Mouse (Mus musculus): ENCODE results near the gene Fgfr2. TPM values are rescaled to one million over a fixed set of nuclear protein-coding genes. Genes with fewer than 3 reads are reported as not detected.

Fgfr2 gene
- total RNA-seq, 2 experiments from 2014 or later: 44.0 to 52.8 TPM

GRCm38 (mm10) chr7:130762071-130762897 is 2360.9 kb downstream of the Fgfr2 start:
- peak; percentile 79 to 80 for DNase-seq (ENCODE audit: low spot score in 2 of 2)

- DNase-seq (ENCODE audit: low spot score in 2 of 2): no peak
Observed at GRCm38 (mm10) chr7:130757326-130757865, 2365.8 kb downstream of the Fgfr2 start.

GRCm38 (mm10) chr7:130756343-130756835 is 2366.8 kb downstream of the Fgfr2 start:
- DNase-seq (ENCODE audit: low spot score in 2 of 2): no peak

- no peak for DNase-seq (ENCODE audit: low spot score in 2 of 2)
Observed at GRCm38 (mm10) chr7:130754790-130755189, 2368.4 kb downstream of the Fgfr2 start.

GRCm38 (mm10) chr7:130751678-130752077 is 2371.5 kb downstream of the Fgfr2 start:
- no peak for DNase-seq (ENCODE audit: low spot score in 2 of 2)

- peak in 1 of 2 experiments; percentile 34 for DNase-seq (ENCODE audit: low spot score in 2 of 2)
Observed at GRCm38 (mm10) chr7:130750752-130751490, 2372.2 kb downstream of the Fgfr2 start.

GRCm38 (mm10) chr7:130749165-130749564 is 2374.0 kb downstream of the Fgfr2 start:
- DNase-seq (ENCODE audit: low spot score in 2 of 2): no peak

- DNase-seq (ENCODE audit: low spot score in 2 of 2): no peak
Observed at GRCm38 (mm10) chr7:130743239-130744025, 2379.7 kb downstream of the Fgfr2 start.

GRCm38 (mm10) chr7:130741099-130741498 is 2382.1 kb downstream of the Fgfr2 start:
- DNase-seq (ENCODE audit: low spot score in 2 of 2): no peak

GRCm38 (mm10) chr7:130734195-130734787 is 2388.9 kb downstream of the Fgfr2 start:
- DNase-seq (ENCODE audit: low spot score in 2 of 2): no peak

- DNase-seq (ENCODE audit: low spot score in 2 of 2): no peak
Observed at GRCm38 (mm10) chr7:130733423-130733822, 2389.7 kb downstream of the Fgfr2 start.

- no peak for DNase-seq (ENCODE audit: low spot score in 2 of 2)
Observed at GRCm38 (mm10) chr7:130732908-130733307, 2390.2 kb downstream of the Fgfr2 start.

- no peak for DNase-seq (ENCODE audit: low spot score in 2 of 2)
Observed at GRCm38 (mm10) chr7:130731792-130732191, 2391.4 kb downstream of the Fgfr2 start.

- no peak for DNase-seq (ENCODE audit: low spot score in 2 of 2)
Observed at GRCm38 (mm10) chr7:130727560-130727959, 2395.6 kb downstream of the Fgfr2 start.

GRCm38 (mm10) chr7:130726724-130727422 is 2396.3 kb downstream of the Fgfr2 start:
- no peak for DNase-seq (ENCODE audit: low spot score in 2 of 2)

GRCm38 (mm10) chr7:130726185-130726584 is 2397.0 kb downstream of the Fgfr2 start:
- no peak for DNase-seq (ENCODE audit: low spot score in 2 of 2)

- DNase-seq (ENCODE audit: low spot score in 2 of 2): no peak
Observed at GRCm38 (mm10) chr7:130720646-130721335, 2402.4 kb downstream of the Fgfr2 start.

- DNase-seq (ENCODE audit: low spot score in 2 of 2): no peak
Observed at GRCm38 (mm10) chr7:130719931-130720598, 2403.1 kb downstream of the Fgfr2 start.

GRCm38 (mm10) chr7:130716989-130717388 is 2406.2 kb downstream of the Fgfr2 start:
- DNase-seq (ENCODE audit: low spot score in 2 of 2): no peak

Measured in left cerebral cortex, adult 18-20 months (tissue).